Mouse (Mus musculus) heart, embryonic 11.5 days (tissue): Measurements from ENCODE around the gene Catsperg1. TPM values are rescaled to one million over a fixed set of nuclear protein-coding genes. Genes with fewer than 3 reads are reported as not detected.
"Not testable (repeated sequence)": the region's sequence is repeated elsewhere in the genome, so short reads cannot be mapped to it uniquely, and the experiment has no call there.

Experiments
- ATAC-seq: fragments of 200-750 bp; cut with Nextera tagmentation; replicated peaks from 2 replicates; pipeline ENCODE4 v1.8.0; 2017; ENCODE audit warnings: moderate library complexity; ENCODE audit not compliant: insufficient number of reproducible peaks, low FRiP score, low TSS enrichment
- H3K27ac ChIP-seq: fragments of 300-500 bp; sonication (generic); 2 replicates; pipeline ENCODE4 v1.5.1; 2014; ENCODE audit warnings: mild to moderate bottlenecking, low read depth, low read length
- H3K27me3 ChIP-seq: fragments of 300-500 bp; sonication (generic); 2 replicates; pipeline ENCODE4 v1.6.1; 2014; ENCODE audit warnings: mild to moderate bottlenecking, low read length, mixed read lengths; ENCODE audit not compliant: control insufficient read depth, insufficient read depth
- H3K36me3 ChIP-seq: fragments of 300-500 bp; sonication (generic); 2 replicates; pipeline ENCODE4 v1.6.1; 2014; ENCODE audit warnings: mild to moderate bottlenecking, low read length, moderate library complexity, mixed read lengths; ENCODE audit not compliant: control insufficient read depth, insufficient read depth
- H3K4me1 ChIP-seq: fragments of 300-500 bp; sonication (generic); 2 replicates; pipeline ENCODE4 v1.6.1; 2014; ENCODE audit warnings: low read length; ENCODE audit not compliant: control insufficient read depth, insufficient read depth
- H3K4me2 ChIP-seq: fragments of 300-500 bp; sonication (generic); 2 replicates; pipeline ENCODE4 v1.6.1; 2014; ENCODE audit warnings: mild to moderate bottlenecking, moderate library complexity
- H3K4me3 ChIP-seq: fragments of 300-500 bp; sonication (generic); 2 replicates; pipeline ENCODE4 v1.5.1; 2014; ENCODE audit warnings: low read depth, low read length
- H3K9ac ChIP-seq: fragments of 300-500 bp; sonication (generic); 2 replicates; pipeline ENCODE4 v1.6.1; 2014; ENCODE audit warnings: mild to moderate bottlenecking, low read depth, low read length, moderate library complexity
- H3K9me3 ChIP-seq: fragments of 300-500 bp; sonication (generic); replicated peaks from 2 replicates; pipeline ENCODE4 v1.6.1; 2016; ENCODE audit warnings: low read length; ENCODE audit not compliant: control insufficient read depth
- WGBS: fragments of 180-500 bp; shearing (Covaris S2); extraction: QIAGEN DNeasy Blood & Tissue Kit; methylation state at CpG from one replicate; pipeline ENCODE4 v1.1.7; 2014; ENCODE audit not compliant: insufficient replicate concordance; 5-methylcytosine and 5-hydroxymethylcytosine counted together
- polyA plus RNA-seq: library from polyadenylated mRNA; unstranded; fragments of >200 nt; fragmentation: Nextera tagmentation; extraction: Ambion mirVana; gene quantifications from 2 replicates; pipeline ENCODE4 v1.2.1, GENCODE M21; 2014

Catsperg1 gene
- polyA plus RNA-seq, 1 experiment from 2014 or later = 0.44 TPM

DNA sequence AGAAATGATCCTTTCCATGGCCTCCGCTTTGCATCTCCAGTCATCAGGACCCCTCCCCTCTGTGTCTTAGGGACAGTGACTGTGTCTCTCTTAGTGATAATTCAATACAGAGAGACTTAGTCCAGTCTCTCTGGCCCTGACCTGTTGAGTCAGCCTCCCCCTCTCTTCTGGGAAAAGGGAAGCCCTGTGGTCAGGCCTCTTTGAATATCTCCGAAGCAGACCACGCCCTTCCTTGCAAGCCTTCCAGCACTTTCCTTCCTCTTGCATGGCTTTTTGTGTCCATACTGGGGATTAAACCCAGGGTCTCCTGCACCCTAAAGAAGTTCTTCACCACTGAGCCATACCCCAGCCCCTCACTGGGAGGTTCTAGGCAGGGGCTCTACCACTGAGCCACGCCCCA lies 69.8 kb downstream of the Catsperg1 start:
- Histone ChIP-seq H3K27me3 (no peaks in the 10 kb centered on the region), H3K36me3 (no peaks in the 10 kb centered on the region), H3K9ac (no peak overlapping the region), H3K9me3 (no peaks in the 10 kb centered on the region), H3K4me3 (no peak overlapping the region), H3K4me2 (no peak overlapping the region), H3K27ac (no peak overlapping the region), H3K4me1 (no peaks in the 10 kb centered on the region)
- 89% methylated on average over 4 of the region's 4 CpGs for WGBS
- no peak for ATAC-seq

DNA sequence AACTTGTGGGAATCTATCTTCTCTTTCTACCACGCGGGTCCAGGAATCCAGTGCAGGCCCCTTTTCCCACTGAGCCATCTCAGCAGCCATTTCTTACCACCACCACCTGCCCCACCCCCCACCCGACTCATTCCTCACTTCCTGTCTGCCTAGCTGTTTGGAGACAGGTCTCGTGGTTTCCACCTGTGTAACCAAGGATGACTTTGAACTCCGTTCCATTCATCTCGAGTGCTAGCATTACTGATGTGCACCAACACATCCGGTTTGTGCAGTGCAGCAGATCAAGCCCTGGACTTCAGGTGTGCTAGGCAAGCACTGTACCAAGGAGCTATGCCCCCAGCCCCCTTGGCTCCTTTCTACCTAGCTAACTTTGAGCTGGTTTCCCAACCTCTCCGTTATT lies 72.4 kb downstream of the Catsperg1 start:
- Histone ChIP-seq H3K9me3 (no peaks in the 10 kb centered on the region), H3K27ac (no peak overlapping the region), H3K4me2 (no peak overlapping the region), H3K4me1 (no peaks in the 10 kb centered on the region), H3K9ac (no peak overlapping the region), H3K27me3 (peaks cover 5% of the 10 kb centered on the region), H3K4me3 (no peak overlapping the region), H3K36me3 (no peaks in the 10 kb centered on the region)
- 74% methylated on average over 8 of the region's 8 CpGs for WGBS
- no peak for ATAC-seq

DNA sequence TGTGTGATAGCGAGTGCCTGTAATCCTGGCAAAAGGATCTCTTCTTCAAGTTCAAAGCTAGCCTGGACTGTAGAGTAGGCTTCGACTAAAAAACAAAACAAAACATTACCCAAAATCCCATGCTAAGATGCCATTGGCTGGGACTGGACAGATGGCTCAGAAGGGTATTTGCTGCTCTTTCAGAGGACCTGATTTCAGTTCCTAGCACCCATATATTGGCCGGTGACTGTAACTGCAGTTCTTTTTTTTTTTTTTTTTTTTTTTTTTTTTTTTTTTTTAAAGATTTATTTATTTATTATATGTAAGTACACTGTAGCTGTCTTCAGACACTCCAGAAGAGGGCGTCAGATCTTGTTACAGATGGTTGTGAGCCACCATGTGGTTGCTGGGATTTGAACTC lies 74.6 kb downstream of the Catsperg1 start:
- H3K36me3 ChIP-seq, H3K4me2 ChIP-seq, H3K4me1 ChIP-seq, H3K4me3 ChIP-seq, ATAC-seq, H3K27ac ChIP-seq, H3K9me3 ChIP-seq, H3K9ac ChIP-seq: not testable (repeated sequence)
- peaks cover 19% of the 10 kb centered on the region for H3K27me3 ChIP-seq
- WGBS = 83% methylated on average over 3 of the region's 4 CpGs

DNA sequence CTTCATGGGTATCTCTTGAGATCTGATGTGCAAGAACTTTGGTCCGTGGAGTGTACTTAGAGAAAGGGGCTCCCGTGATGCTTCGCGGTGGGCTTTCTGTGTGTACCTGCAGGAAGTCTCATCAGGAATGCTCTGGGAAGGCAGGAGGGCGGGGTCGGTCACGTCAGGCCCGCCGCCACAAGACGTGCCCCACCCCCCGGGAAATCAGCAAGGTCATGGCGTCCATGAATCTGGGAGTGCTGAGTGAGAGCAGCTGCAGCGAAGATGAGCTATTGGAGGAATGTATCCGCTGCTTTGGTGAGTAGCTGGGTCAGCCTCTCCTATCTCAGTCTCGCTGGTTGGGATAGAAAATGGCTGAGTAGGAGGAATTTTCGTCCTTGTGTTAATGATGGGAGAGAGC lies 76.4 kb downstream of the Catsperg1 start:
- Histone ChIP-seq H3K4me3 (no peak overlapping the region), H3K27me3 (peaks cover 19% of the 10 kb centered on the region), H3K9ac (no peak overlapping the region), H3K9me3 (no peaks in the 10 kb centered on the region), H3K4me1 (0 out of 2 replicates have a peak, but pooled peaks cover 3% of the 10 kb centered on the region), H3K36me3 (no peaks in the 10 kb centered on the region), H3K4me2 (0 out of 2 replicates have a peak overlapping the region, but pooled peaks have one; percentile 16), H3K27ac (no peak overlapping the region)
- no peak for ATAC-seq
- 25% methylated on average over 16 of the region's 16 CpGs for WGBS

DNA sequence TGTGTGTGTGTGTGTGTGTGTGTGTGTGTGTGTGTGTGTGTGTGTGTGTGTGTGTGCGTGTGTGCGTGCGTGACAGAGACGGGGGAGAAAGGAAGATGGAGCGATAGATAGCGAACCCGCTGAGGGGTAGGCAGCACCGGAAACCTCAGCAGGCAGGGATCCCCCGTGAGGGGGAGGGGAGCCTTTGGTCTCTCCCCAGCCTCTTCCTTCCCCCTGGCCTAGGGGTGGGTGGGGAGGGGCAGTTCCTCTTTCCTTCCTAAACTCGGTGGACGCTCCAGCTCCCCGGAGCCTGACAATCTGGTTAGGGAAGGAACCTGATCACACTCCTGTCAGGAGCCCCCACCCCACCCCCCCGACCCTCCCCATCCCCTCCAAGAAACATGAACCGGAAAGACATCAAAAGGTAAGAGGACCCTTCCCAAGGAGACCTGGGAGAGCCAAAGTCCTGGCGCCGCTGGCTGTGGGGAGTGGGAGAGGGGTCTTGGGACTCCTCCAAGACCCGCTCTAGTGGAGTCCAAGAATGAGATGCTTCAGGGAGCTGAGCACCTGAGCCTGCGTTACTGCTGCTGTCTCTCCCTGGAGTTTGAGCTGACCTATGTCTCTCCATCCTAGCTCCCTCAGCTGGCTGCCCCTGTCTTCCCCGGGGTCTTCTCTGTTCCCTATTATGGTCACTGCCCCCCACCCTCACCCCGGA lies 79.0 kb downstream of the Catsperg1 start, which contains the start of gene Rasgrp4:
Gene Rasgrp4 (plus strand): TSS at position 159 of the 694 bp plus-strand sequence.
- Histone ChIP-seq H3K4me1 (0 out of 2 replicates have a peak, but pooled peaks cover 3% of the 10 kb centered on the region), H3K27ac (no peak within 1 kb of the TSS), H3K9me3 (no peaks in the 10 kb centered on the region), H3K27me3 (peaks cover 19% of the 10 kb centered on the region), H3K4me3 (peak within 1 kb of the TSS; percentile 25), H3K36me3 (no peaks in the 10 kb centered on the region), H3K4me2 (peak within 1 kb of the TSS; percentile 53), H3K9ac (no peak within 1 kb of the TSS)
- 0% methylated on average over 17 of the region's 20 CpGs for WGBS
- no peak for ATAC-seq

DNA sequence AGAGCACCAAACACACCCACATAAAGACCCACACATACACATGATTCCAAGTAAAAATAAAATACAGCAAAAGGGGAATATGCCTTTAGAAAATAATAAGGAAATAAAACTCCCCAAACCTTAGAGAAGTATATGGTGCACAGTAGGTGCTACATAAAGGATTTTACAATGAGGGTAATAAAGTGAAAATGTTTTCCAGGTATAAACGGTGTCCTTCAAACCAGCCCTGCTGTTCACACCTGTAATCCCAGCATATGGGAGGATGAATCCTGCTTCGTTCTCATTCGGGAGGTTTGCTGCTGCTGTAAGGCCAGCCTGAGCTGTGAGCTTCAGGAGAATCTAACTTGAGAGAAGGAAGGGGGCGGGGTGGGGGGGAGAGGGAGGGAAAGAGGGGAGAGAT lies 79.6 kb downstream of the Catsperg1 start:
- Histone ChIP-seq H3K9ac (no peak overlapping the region), H3K4me3 (peak overlapping the region; percentile 25)

More for the DNA sequence above, 79.6 kb downstream of the Catsperg1 start:
- Histone ChIP-seq H3K27ac (no peak overlapping the region), H3K9me3 (no peaks in the 10 kb centered on the region), H3K4me2 (peak overlapping the region; percentile 53), H3K27me3 (peaks cover 19% of the 10 kb centered on the region), H3K4me1 (0 out of 2 replicates have a peak, but pooled peaks cover 3% of the 10 kb centered on the region), H3K36me3 (no peaks in the 10 kb centered on the region)
- ATAC-seq = no peak
- WGBS = 2% methylated on average over 3 of the region's 4 CpGs

Other genes with a start within 250 kb of the Catsperg1 start
- 278 and 286 TPM in 2 replicates for gene Eif3k, start 232.2 kb downstream of the Catsperg1 start, polyA plus RNA-seq
- 6.8 and 6.9 TPM in 2 replicates for gene Map4k1, start 232.0 kb downstream of the Catsperg1 start, polyA plus RNA-seq
- 0.08 and 0.31 TPM in 2 replicates for gene Ryr1, start 88.9 kb downstream of the Catsperg1 start, polyA plus RNA-seq
- gene Rasgrp4, start 79.2 kb downstream of the Catsperg1 start, polyA plus RNA-seq = 0.83 and 1.00 TPM in 2 replicates
- gene Fam98c, start 57.8 kb downstream of the Catsperg1 start, polyA plus RNA-seq = 8.3 and 10.7 TPM in 2 replicates
- gene Ggn, start 43.8 kb downstream of the Catsperg1 start, polyA plus RNA-seq = 0.42 and 1.1 TPM in 2 replicates
- gene Spred3, start 43.6 kb downstream of the Catsperg1 start, polyA plus RNA-seq = 2.5 and 3.5 TPM in 2 replicates
- 235 and 252 TPM in 2 replicates for gene Psmd8, start 33.3 kb downstream of the Catsperg1 start, polyA plus RNA-seq
- gene Kcnk6, start 18.5 kb upstream of the Catsperg1 start, polyA plus RNA-seq = 0.89 and 1.6 TPM in 2 replicates
- 107 and 110 TPM in 2 replicates for gene Yif1b, start 24.3 kb upstream of the Catsperg1 start, polyA plus RNA-seq
- 7.0 and 8.8 TPM in 2 replicates for gene 2200002D01Rik, start 34.4 kb upstream of the Catsperg1 start, polyA plus RNA-seq
- 39.2 and 42.8 TPM in 2 replicates for gene Spint2, start 67.9 kb upstream of the Catsperg1 start, polyA plus RNA-seq
- 9.4 and 10.3 TPM in 2 replicates for gene Ppp1r14a, start 75.3 kb upstream of the Catsperg1 start, polyA plus RNA-seq
- gene Dpf1, start 89.9 kb upstream of the Catsperg1 start, polyA plus RNA-seq = 2.9 and 3.3 TPM in 2 replicates